Mouse (Mus musculus) intestine, embryonic 14.5 days (tissue): ENCODE measurements around the gene Syngr3. TPM values are rescaled to one million over a fixed set of nuclear protein-coding genes. Genes with fewer than 3 reads are reported as not detected.
A peak's percentile ranks its signal among the peaks of the same experiment; 100 is the strongest.

ENCODE experiments used
- ATAC-seq: fragments of 200-750 bp; cut with Nextera tagmentation; replicated peaks from 2 replicates; pipeline ENCODE4 v1.8.0; 2017; ENCODE audit warnings: low read depth, moderate number of reproducible peaks, moderate TSS enrichment, moderate library complexity; ENCODE audit not compliant: low FRiP score, low TSS enrichment
- DNase-seq: peaks from one replicate; pipeline ENCODE4 v3.0.0-alpha.2; 2018; ENCODE audit warnings: low spot score
- H3K27ac ChIP-seq: fragments of 300-500 bp; sonication (generic); 2 replicates; pipeline ENCODE4 v1.5.1; 2014; ENCODE audit warnings: low read depth, mild to moderate bottlenecking, control low read depth
- H3K27me3 ChIP-seq: fragments of 300-500 bp; sonication (generic); replicated peaks from 2 replicates; pipeline ENCODE4 v1.6.1; 2014; ENCODE audit warnings: low read length, control low read depth; ENCODE audit not compliant: control insufficient read depth, insufficient read depth
- H3K36me3 ChIP-seq: fragments of 300-500 bp; sonication (generic); 2 replicates; pipeline ENCODE4 v1.6.1; 2014; ENCODE audit warnings: low read length, control low read depth; ENCODE audit not compliant: control insufficient read depth, insufficient read depth
- H3K4me1 ChIP-seq: fragments of 300-500 bp; sonication (generic); replicated peaks from 2 replicates; pipeline ENCODE4 v1.6.1; 2014; ENCODE audit warnings: low read length, control low read depth, mixed read lengths; ENCODE audit not compliant: control insufficient read depth, insufficient read depth
- H3K4me2 ChIP-seq: fragments of 300-500 bp; sonication (generic); 2 replicates; pipeline ENCODE4 v1.6.1; 2014; ENCODE audit warnings: low read length
- H3K4me3 ChIP-seq: fragments of 300-500 bp; sonication (generic); 2 replicates; pipeline ENCODE4 v1.5.1; 2014; ENCODE audit warnings: low read depth, low read length, control low read depth, mixed read lengths
- H3K9ac ChIP-seq: fragments of 300-500 bp; sonication (generic); 2 replicates; pipeline ENCODE4 v1.6.1; 2014; ENCODE audit warnings: mild to moderate bottlenecking, low read length
- H3K9me3 ChIP-seq: fragments of 300-500 bp; sonication (generic); 2 replicates; pipeline ENCODE4 v1.6.1; 2016; ENCODE audit warnings: low read length, control low read depth; ENCODE audit not compliant: control insufficient read depth
- WGBS: fragments of 180-500 bp; shearing (Covaris S2); extraction: QIAGEN DNeasy Blood & Tissue Kit; methylation state at CpG from one replicate; pipeline ENCODE4 v1.1.7; 2014; 5-methylcytosine and 5-hydroxymethylcytosine counted together
- polyA plus RNA-seq: library from polyadenylated mRNA; unstranded; fragments of >200 nt; fragmentation: Nextera tagmentation; extraction: Ambion mirVana; gene quantifications from 2 replicates; pipeline ENCODE4 v1.2.1, GENCODE M21; 2014

The Syngr3 gene
- polyA plus RNA-seq, 1 experiment from 2014 or later, result 7.5 TPM

GRCm38 (mm10) chr17:24697985-24698384 is 8.2 kb upstream of the Syngr3 start:
- H3K4me3 ChIP-seq, result no peak overlapping the region
- ATAC-seq (no peak), DNase-seq (no peak)
- H3K4me2 ChIP-seq, result peak overlapping the region; percentile 14; the same call in 1 of the 2 replicates
- no peaks in the 10 kb centered on the region for H3K9me3 ChIP-seq
- 20% methylated on average over 5 of the region's 5 CpGs for WGBS
- H3K9ac ChIP-seq, result no peak overlapping the region
- H3K4me1 ChIP-seq, result peaks cover 14% of the 10 kb centered on the region
- H3K27ac ChIP-seq, result no peak overlapping the region
- no peaks in the 10 kb centered on the region for H3K27me3 ChIP-seq
- peaks cover 41% of the 10 kb centered on the region for H3K36me3 ChIP-seq

- Histone ChIP-seq H3K4me1 (peaks cover 14% of the 10 kb centered on the region), H3K36me3 (peaks cover 33% of the 10 kb centered on the region), H3K27me3 (peaks cover 8% of the 10 kb centered on the region; the same call in 1 of the 2 replicates), H3K4me2 (peak within 1 kb of the TSS; percentile 60), H3K9me3 (no peaks in the 10 kb centered on the region), H3K4me3 (peak within 1 kb of the TSS; percentile 83), H3K27ac (peak within 1 kb of the TSS; percentile 83), H3K9ac (peak within 1 kb of the TSS; percentile 76)
- under 1% methylated on average over 53 of the region's 76 CpGs for WGBS
- ATAC-seq, result peak; percentile 91
- peak; percentile 90 for DNase-seq
Observed at GRCm38 (mm10) chr17:24696011-24696697, 6.4 kb upstream of the Syngr3 start, which contains the start of the genes Gfer and Noxo1. Gene Gfer (minus strand): TSS chr17:24696156. Gene Noxo1 (plus strand): TSS chr17:24696234.

- peaks cover 14% of the 10 kb centered on the region for H3K4me1 ChIP-seq
- ATAC-seq, result peak; percentile 20; the same call in 1 of the 2 replicates
- H3K27me3 ChIP-seq, result peaks cover 15% of the 10 kb centered on the region
- peak overlapping the region; percentile 76 for H3K9ac ChIP-seq
- peak overlapping the region; percentile 60 for H3K4me2 ChIP-seq
- peak overlapping the region; percentile 83 for H3K4me3 ChIP-seq
- WGBS, result 7% methylated on average over 51 of the region's 51 CpGs
- peak overlapping the region; percentile 83 for H3K27ac ChIP-seq
- no peaks in the 10 kb centered on the region for H3K9me3 ChIP-seq
- H3K36me3 ChIP-seq, result peaks cover 26% of the 10 kb centered on the region
- DNase-seq, result peak; percentile 79
Observed at GRCm38 (mm10) chr17:24695326-24696010, 5.7 kb upstream of the Syngr3 start.

- H3K27me3 ChIP-seq, result peaks cover 46% of the 10 kb centered on the region
- H3K27ac ChIP-seq, result no peak overlapping the region
- no peak overlapping the region for H3K9ac ChIP-seq
- H3K36me3 ChIP-seq, result peaks cover 16% of the 10 kb centered on the region
- ATAC-seq (no peak), DNase-seq (no peak)
- H3K4me3 ChIP-seq, result no peak overlapping the region
- no peak overlapping the region for H3K4me2 ChIP-seq
- no peaks in the 10 kb centered on the region for H3K9me3 ChIP-seq
- H3K4me1 ChIP-seq, result peaks cover 19% of the 10 kb centered on the region
- WGBS, result 89% methylated on average over 5 of the region's 5 CpGs
Observed at GRCm38 (mm10) chr17:24692385-24692784, 2.6 kb upstream of the Syngr3 start.

- no peaks in the 10 kb centered on the region for H3K9me3 ChIP-seq
- peak overlapping the region; percentile 33 for H3K4me3 ChIP-seq
- H3K9ac ChIP-seq, result peak overlapping the region; percentile 16; the same call in 1 of the 2 replicates
- H3K27me3 ChIP-seq, result peaks cover 49% of the 10 kb centered on the region
- H3K27ac ChIP-seq, result no peak overlapping the region
- DNase-seq (no peak), ATAC-seq (no peak)
- H3K36me3 ChIP-seq, result peaks cover 6% of the 10 kb centered on the region
- H3K4me2 ChIP-seq, result peak overlapping the region; percentile 51
- H3K4me1 ChIP-seq, result peaks cover 11% of the 10 kb centered on the region
- WGBS, result 22% methylated on average over 23 of the region's 23 CpGs
Observed at GRCm38 (mm10) chr17:24687599-24687998, 2.2 kb downstream of the Syngr3 start.

GRCm38 (mm10) chr17:24687146-24687595 is 2.6 kb downstream of the Syngr3 start:
- DNase-seq, result peak; percentile 68

GRCm38 (mm10) chr17:24686514-24686913 is 3.2 kb downstream of the Syngr3 start:
- 0 out of 2 replicates have a peak overlapping the region, but pooled peaks have one; percentile 5 for H3K4me3 ChIP-seq
- H3K4me1 ChIP-seq, result peaks cover 11% of the 10 kb centered on the region
- no peak overlapping the region for H3K27ac ChIP-seq
- 29% methylated on average over 16 of the region's 16 CpGs for WGBS
- ATAC-seq (no peak; the same call in 1 of the 2 replicates), DNase-seq (no peak)
- no peaks in the 10 kb centered on the region for H3K9me3 ChIP-seq
- H3K4me2 ChIP-seq, result peak overlapping the region; percentile 18; the same call in 1 of the 2 replicates
- peaks cover 9% of the 10 kb centered on the region; the same call in 1 of the 2 replicates for H3K36me3 ChIP-seq
- H3K27me3 ChIP-seq, result peaks cover 44% of the 10 kb centered on the region
- H3K9ac ChIP-seq, result no peak overlapping the region

More at GRCm38 (mm10) chr17:24687146-24687595, 2.6 kb downstream of the Syngr3 start:
- ATAC-seq, result peak; percentile 51; the same call in 1 of the 2 replicates
- H3K27me3 ChIP-seq, result peaks cover 49% of the 10 kb centered on the region
- H3K9me3 ChIP-seq, result no peaks in the 10 kb centered on the region
- peaks cover 4% of the 10 kb centered on the region; the same call in 1 of the 2 replicates for H3K36me3 ChIP-seq
- peak overlapping the region; percentile 51 for H3K4me2 ChIP-seq
- peaks cover 11% of the 10 kb centered on the region for H3K4me1 ChIP-seq
- H3K4me3 ChIP-seq, result peak overlapping the region; percentile 33
- 2% methylated on average over 25 of the region's 25 CpGs for WGBS
- H3K27ac ChIP-seq, result no peak overlapping the region
- H3K9ac ChIP-seq, result peak overlapping the region; percentile 16; the same call in 1 of the 2 replicates

GRCm38 (mm10) chr17:24677500-24678080 is 12.2 kb downstream of the Syngr3 start:
- Histone ChIP-seq H3K4me2 (no peak overlapping the region), H3K36me3 (peaks cover 58% of the 10 kb centered on the region), H3K4me3 (no peak overlapping the region), H3K9ac (no peak overlapping the region), H3K4me1 (no peaks in the 10 kb centered on the region; the same call in 1 of the 2 replicates), H3K9me3 (no peaks in the 10 kb centered on the region), H3K27ac (no peak overlapping the region), H3K27me3 (no peaks in the 10 kb centered on the region)
- 82% methylated on average over 24 of the region's 24 CpGs for WGBS
- DNase-seq (no peak), ATAC-seq (peak; percentile 67)
